Mouse (Mus musculus) megakaryocyte, embryonic 14.5 days (primary cell): ENCODE measurements around the gene Agmat.

ENCODE experiments used
- FLI1 ChIP-seq: IDR thresholded peaks from 2 replicates; pipeline ENCODE4 v1.6.1; 2012; ENCODE audit warnings: low read length, inconsistent platforms, mixed read lengths
- GATA1 ChIP-seq: IDR thresholded peaks from 3 replicates; pipeline ENCODE4 v1.6.1; 2012; ENCODE audit warnings: mixed read lengths, low read length, inconsistent platforms, borderline replicate concordance

DNA sequence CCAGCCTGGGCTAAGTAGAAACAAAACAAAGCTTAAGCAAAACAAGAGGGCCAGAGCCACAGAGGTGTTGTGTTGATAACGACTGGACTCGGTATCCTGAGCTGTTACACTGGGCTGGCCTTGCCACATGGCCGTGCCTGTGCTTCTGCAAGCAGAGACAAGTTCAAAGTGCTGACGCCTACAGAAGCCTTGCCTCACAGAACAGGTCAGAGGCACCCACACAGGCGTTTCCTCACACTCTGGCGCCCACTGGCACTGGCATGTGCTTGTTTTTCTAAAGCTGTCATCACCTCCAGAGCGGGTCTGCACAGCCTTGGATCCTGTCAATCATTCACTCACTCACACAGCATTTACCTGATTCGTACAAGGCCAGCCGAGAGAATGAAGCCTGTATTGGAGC, 4.6 kb upstream of the Agmat start:
- TF ChIP-seq GATA1 = no peak
- TF ChIP-seq FLI1 = no peak
